Mouse (Mus musculus) layer of hippocampus, adult 2 months (tissue): Measurements from ENCODE around the gene Mgat4c. TPM values are rescaled to one million over a fixed set of nuclear protein-coding genes. Genes with fewer than 3 reads are reported as not detected.

Experiments
- DNase-seq, 2 experiments: peaks; one replicate each; pipeline ENCODE4 v3.0.0; 2022; ENCODE audit warnings: low spot score in 2 of 2
- H3K27ac ChIP-seq: fragments of 200-600 bp; 2 replicates; pipeline ENCODE4 v1.8.1; 2022
- H3K4me3 ChIP-seq: fragments of 200-600 bp; 2 replicates; pipeline ENCODE4 v1.8.1; 2022; ENCODE audit warnings: mild to moderate bottlenecking
- CTCF ChIP-seq: fragments of 200-600 bp; conservative IDR thresholded peaks from 2 replicates; pipeline ENCODE4 v1.8.1; 2022; ENCODE audit warnings: antibody characterized with exemption, mild to moderate bottlenecking, moderate library complexity
- total RNA-seq, 2 experiments: library from RNA; stranded (reverse); gene quantifications; 2 replicates each; pipeline ENCODE4 v1.2.3; 2021

Mgat4c gene
- total RNA-seq, 2 experiments from 2014 or later = 23.8 to 25.2 TPM

DNA sequence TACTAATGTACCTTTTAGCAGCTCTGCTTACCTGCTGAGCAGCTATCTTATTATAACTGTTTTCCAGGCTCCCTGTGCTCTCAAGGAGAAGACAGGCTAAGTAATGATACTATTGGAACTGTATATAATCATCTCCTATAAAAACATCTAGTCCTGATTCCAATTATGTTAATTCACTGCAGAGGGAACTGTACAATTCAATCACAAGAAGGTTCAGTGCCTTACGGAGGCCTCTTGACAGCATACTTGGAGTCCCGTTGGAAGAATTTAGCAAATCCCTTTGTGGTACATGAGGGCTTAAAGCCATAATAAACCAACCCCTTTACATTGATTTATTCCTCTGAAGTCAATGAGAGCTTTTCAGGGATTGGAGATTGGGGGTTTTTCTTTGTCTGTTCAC lies 174.8 kb downstream of the Mgat4c start:
- DNase-seq = no peak
- Histone ChIP-seq H3K27ac (no peak overlapping the region), H3K4me3 (no peak overlapping the region)
- TF ChIP-seq CTCF = no peak

DNA sequence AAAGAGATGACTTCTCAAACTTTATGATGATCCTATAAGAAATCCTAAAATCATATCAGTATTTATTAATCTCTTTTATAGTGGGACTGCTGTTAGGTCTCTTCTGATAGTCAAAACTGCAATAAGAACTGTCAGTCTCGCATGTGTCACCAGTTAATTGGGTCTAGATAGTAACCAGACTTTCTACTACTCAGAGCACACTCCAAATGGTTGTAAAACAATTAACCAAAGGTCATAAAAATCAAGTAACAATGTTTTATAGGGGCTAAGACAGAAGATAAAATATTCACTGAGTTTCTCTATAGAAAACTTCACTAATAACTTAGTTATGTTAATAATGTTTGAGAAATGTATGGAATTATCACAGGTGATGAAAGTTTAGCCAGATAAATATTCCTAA lies 208.6 kb downstream of the Mgat4c start:
- DNase-seq = no peak
- TF ChIP-seq CTCF = no peak
- Histone ChIP-seq H3K27ac (no peak overlapping the region), H3K4me3 (no peak overlapping the region)

DNA sequence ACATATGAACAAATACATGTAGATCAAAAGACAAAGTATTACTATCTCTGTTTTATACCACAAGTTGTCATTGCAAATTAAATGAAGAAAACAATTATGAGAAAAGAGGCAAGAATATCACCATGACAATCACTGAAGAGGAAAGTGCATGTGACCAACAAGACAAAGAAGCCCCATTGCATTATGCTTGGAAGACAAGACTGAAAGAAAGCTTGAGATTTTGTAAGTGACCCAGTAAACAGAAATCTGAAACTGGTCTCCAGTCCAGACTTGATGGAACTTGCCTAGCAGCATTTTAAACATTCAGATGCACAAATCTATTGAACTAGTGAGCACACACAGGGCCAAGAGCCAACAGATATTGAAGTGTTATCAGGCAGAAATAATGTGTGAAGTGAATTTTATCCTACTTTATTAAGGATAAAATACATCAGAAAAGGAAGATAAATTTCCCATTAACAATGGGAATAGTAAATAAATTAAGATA lies 236.1 kb downstream of the Mgat4c start:
- Histone ChIP-seq H3K27ac (no peak overlapping the region), H3K4me3 (no peak overlapping the region)
- no peak for DNase-seq
- TF ChIP-seq CTCF = no peak

DNA sequence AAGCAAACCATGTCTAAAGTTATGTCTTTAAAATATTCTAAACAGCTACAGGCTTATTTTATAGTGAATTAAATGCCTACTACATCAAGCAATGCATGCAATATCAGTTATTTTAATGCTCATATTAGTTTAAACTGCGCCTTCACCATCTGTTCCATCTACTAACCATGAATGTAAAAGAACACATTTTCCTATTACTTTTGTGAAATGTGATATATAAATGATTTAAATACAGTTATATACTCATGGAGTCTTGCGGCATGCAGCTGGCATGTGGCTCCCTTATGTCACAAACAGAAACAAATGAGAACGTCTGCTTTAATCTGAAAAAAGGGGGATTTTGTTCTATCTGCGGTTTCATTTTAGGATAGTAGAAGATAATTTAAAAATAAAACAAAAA lies 316.3 kb downstream of the Mgat4c start:
- no peak overlapping the region for H3K4me3 ChIP-seq
- H3K27ac ChIP-seq = no peak overlapping the region
- DNase-seq = peak in 1 of 2 experiments; percentile 1
- TF ChIP-seq CTCF = no peak

DNA sequence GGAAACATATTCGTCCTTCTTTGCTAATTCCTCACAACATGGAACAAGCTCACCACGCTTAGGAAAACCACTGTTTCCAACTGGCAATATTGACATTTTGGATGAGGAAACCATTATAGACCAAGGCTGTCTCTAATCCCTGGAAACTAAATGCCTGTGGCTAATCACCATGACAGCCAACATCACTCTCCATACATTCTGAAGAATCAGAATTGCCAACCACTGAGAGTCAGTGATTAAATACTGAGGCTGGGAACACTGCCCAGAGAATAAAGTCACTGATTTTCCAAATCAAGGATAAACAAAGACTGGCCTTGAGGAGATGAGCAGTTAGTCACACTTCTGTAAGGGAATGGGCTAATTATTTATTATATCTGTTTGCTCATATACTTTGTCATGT lies 361.2 kb downstream of the Mgat4c start:
- no peak for DNase-seq
- H3K27ac ChIP-seq = no peak overlapping the region
- H3K4me3 ChIP-seq = no peak overlapping the region
- no peak for TF ChIP-seq CTCF

DNA sequence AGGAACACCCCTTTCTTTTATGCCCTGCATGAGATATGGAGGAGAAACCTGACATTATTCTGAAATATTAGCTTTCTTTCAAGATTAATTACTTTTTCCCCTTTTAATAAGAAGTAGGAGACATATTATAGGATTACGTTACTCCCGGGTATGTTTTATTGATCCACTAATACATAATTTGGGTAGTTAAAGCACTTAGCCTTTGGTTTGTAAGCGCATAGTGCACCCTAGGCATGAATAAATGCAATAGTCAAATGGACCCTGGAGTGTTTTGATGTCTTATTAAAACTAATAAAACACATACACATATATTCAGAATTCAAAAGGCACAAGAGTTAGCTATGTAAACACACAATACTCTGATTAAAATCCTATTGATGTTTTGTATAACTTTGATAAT lies 374.9 kb downstream of the Mgat4c start:
- no peak for DNase-seq
- no peak overlapping the region for H3K4me3 ChIP-seq
- TF ChIP-seq CTCF = no peak
- no peak overlapping the region for H3K27ac ChIP-seq

DNA sequence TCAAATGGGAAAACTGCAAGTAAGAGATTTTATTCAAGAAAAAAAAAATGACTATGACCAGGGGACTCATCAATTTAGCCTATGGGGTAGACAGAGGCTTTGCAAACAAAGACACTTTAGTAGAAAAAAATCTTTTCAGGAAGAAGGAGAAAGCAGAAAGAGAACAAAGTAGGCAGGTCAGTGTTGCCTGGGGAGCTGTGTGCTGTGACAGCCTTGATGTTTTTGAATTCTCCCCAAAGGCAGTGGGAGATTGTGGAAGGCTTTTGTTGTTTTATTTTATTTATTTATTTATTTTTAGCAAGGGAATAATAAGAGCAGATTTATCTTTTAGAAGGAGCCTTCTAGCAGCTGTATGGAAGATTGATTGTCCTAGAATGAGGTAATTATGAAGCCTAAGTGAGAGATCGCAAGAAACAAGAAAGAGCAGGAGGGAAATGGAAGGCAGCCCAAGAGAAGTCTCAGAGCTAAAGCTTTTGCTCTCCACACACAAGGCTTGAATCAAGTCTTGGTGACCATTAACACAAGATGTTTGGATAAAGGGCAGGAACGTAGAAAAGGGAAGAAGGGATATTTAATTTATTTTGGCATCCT lies 375.8 kb downstream of the Mgat4c start:
- Histone ChIP-seq H3K27ac (no peak overlapping the region), H3K4me3 (no peak overlapping the region)
- no peak for TF ChIP-seq CTCF
- DNase-seq = no peak

DNA sequence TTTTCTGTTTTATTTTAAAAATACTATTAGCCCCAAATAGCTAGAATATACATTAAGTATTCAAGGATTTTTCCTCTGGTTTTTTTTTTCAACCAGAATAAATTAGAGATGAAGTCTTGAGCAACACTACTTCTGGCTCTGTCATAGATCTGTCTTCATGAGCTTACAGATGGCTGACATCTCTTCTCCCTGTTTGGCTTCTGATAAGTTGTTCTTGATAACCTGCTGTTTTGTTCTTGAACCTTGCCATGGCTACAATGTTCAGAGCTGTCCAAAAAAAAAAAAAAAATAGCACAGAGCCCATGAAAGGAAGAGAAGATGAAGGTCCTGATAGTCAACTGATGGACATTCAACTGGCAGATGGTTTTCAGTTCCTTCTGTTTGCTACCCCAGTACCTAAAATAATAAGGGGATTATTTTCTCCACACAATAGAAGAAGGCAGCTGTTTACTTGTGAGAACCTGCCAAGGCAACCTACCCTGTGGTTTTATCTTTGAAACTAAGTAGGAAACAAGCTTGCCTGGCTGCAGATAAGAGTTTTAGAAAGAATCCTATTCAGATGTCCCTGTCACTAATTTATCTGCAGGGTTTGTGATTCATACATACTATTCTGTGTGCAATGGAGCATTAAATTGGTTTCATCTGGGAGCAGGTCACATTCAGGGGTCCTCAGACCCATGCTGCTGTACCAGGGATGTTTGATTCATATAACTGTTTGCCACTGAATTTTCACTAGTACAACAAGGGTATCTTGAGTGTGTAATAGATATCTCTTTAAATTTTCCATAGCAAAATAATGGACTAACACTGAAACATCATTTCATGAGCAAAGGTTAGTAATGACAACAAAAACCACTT lies 393.5 kb downstream of the Mgat4c start:
- Histone ChIP-seq H3K27ac (no peak overlapping the region), H3K4me3 (no peak overlapping the region)
- no peak for TF ChIP-seq CTCF
- DNase-seq = no peak

DNA sequence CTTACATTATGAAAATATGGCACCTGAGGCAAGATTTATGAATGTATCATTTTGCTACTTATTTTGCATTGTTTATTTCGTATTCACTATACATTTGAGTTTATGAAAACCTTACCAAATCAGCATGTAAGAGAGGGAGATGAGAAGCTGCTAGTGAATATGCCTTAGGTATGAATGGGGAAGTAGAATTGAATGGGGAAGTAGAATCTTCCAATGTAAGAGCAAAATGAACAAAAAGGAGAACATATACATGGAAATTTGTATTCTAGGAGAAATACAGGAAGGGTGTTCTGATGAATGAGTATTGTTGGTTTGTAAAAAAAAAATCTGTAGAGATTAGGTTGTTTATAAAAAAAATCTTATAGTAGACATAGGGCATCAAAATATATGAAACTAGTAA lies 441.9 kb downstream of the Mgat4c start:
- Histone ChIP-seq H3K27ac (no peak overlapping the region), H3K4me3 (no peak overlapping the region)
- no peak for TF ChIP-seq CTCF
- no peak for DNase-seq

DNA sequence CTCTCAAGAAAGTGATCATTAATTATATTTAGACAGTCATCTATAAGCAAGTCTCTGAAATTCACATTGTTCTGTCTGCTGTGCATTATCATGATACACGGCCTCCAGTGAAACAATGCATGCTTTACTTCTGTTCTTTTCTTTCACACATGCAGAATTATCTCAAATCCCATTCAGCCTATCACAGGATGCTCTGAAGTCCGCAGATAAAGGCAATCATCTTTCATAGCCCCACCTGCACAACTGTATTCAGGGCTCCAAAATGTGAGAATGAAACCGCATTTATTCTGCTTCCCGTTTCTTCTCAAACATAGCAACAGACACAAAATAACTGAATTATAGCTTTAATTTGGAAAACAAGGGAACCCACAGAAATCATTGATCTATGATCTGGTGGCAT lies 446.1 kb downstream of the Mgat4c start:
- TF ChIP-seq CTCF = no peak

DNA sequence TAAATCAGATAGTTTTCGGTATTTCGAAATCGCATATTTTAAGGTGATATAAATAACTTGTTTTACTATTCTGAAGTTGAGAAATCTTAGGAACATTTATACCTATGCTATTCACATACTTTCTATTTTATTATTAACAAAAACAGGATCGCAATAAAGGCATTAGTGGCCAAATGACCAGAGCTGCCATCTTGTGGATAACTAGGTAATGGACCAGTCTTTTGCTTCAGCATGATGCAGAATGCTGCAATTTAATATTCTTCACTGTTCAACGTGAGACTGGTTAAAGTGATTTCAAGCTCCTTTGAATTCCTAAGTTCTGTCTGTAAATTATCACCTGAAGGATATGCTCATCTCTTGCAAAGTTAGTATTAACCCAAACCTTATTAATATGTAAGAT lies 473.6 kb downstream of the Mgat4c start:
- Histone ChIP-seq H3K27ac (no peak overlapping the region), H3K4me3 (no peak overlapping the region)
- TF ChIP-seq CTCF = peak; percentile 73
- no peak for DNase-seq

More for the DNA sequence above, 446.1 kb downstream of the Mgat4c start:
- Histone ChIP-seq H3K27ac (no peak overlapping the region), H3K4me3 (no peak overlapping the region)
- no peak for DNase-seq

DNA sequence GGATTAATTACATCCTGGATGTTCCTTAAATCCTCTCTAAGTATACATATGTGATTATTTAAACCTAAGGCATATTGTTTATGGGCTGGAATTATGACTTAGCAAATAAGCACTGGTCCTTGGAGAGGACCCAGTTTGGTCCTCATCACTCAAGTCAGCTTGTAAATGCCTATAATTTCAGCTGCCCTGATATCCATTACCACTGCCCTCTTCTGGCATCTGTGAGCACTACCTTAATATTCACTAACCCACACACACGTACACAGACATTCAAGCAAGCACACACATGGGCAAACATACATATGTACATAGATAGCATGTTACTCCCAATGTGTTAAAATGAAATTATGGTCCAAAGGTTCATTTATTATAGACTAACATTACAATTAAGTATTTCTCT lies 474.6 kb downstream of the Mgat4c start:
- no peak for DNase-seq
- peak; percentile 44 for TF ChIP-seq CTCF
- Histone ChIP-seq H3K4me3 (no peak overlapping the region), H3K27ac (no peak overlapping the region)

DNA sequence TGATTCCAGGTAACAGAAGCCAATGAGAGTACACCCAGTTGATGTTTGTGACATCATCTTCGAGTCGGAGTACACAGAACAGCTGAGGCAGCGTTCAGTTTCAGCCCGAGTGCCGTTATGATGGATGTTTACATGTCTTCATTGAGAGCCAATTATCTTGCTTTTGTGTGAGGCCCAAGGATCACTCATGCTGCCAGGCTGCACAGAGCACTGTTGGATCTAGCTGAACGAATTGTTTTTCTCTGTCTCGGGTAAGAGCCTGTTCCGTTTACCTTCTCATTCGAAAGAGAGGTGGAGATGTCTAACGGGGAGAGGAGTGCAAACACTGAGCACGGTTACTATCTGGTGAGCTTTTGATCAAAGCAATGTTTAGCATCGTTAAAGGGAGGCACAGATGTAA lies 477.5 kb downstream of the Mgat4c start:
- DNase-seq = peak; percentile 9 to 12
- Histone ChIP-seq H3K4me3 (peak overlapping the region; percentile 48), H3K27ac (peak overlapping the region; percentile 63)
- TF ChIP-seq CTCF = no peak

DNA sequence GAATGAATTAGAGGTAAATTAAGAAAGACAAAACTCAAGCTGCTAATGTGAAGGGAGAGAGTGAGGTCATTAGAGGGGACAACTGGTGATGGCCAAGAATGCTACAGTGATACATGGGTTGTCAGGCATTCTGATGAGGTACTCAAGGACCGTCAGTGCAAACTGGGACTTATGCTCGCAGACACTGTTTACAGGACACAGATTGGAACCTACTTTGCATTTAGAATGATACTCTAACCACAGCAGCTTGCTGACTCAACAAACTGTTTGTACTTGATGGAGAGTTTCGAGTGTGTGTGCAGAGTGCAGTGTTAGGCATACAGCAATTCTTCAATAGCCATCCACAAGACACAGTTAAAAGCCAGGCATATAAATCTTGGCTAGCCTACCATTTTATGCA lies 503.4 kb downstream of the Mgat4c start:
- DNase-seq = peak in 1 of 2 experiments; percentile 1

More for the DNA sequence above, 503.4 kb downstream of the Mgat4c start:
- Histone ChIP-seq H3K4me3 (peak overlapping the region; percentile 6; the same call in 1 of the 2 replicates), H3K27ac (0 out of 2 replicates have a peak overlapping the region, but pooled peaks have one; percentile 10)
- no peak for TF ChIP-seq CTCF
